Mouse (Mus musculus): ENCODE measurements around the gene Car8.

Car8 gene

DNA sequence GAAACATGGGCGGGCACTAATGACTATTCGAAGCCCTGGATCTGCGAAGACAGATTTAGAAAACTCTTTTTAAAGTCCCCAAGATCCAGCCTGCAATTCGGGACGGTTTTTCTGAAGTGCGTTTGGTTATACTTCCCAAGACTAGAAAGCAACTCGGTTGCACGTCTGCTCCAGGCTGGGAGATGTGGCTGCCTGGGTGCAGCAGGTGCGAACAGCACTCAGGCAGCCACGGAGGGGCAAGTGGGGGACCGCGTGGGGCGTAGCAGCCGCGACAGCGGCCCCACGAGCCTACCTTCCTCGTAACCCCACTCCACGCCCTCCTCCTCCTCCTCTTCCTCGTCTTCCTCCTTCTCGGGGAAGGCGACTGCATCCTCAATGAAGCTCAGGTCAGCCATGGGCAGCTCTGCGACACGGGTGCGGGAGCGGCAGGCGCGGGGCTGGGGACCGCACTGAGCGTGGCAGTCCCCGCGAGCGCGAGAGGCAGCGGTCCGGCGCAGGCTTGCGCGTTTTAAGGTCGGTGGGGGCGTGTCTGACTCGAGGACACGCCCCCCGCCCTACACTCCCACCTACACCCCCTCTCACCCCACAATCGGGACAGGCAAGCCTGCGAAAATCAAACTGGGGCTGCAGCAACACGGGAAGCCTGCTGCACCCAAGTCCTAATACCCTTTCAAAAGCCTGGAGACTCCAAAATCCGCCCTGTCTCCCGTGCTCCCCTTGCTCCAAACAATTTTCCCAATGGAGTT is at the start of gene Car8:
Gene Car8, minus strand, starts transcription at position 482 of the 746 bp plus-strand sequence.
- peak; percentile 97 for DNase-seq

DNA sequence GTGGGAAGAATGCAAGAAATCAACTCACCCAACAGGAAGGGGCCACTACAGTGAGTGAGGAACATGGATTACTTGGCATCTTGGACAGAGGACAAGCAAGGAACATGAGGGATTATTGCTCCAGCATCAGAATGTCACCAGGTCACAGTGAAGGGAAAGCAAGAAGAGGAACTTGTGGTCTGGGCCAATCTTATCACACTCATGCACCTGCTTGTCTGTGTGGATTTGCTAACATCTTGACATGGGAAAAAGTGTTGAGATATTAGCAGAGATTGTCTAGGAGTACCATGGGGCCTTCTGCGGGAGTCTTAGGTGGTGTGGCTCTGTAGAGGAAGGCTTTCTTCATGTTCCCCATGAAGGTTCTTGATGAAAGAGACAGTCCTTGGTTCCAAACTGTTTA is 46.1 kb upstream of the Car8 start:
- DNase-seq, result no peak

DNA sequence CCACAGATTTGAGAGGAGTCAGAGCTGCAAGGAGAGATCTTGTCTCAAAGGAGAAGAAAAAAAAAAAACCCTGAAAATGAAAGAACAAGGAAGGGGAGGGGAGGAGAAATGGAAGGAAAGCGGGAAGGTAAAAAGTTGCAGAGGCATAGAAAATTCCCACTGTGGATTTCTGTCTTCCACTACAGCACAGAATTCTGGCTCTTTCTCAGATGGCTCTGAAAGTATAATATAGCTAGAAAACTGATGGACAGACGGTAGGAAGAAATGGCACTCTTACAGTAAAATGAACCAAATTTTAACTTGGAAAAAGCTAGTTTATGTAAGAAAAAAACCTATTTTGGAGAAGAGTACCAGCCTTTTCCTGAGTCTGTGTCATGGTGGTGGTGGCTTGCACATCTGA is 39.3 kb upstream of the Car8 start:
- no peak for DNase-seq

DNA sequence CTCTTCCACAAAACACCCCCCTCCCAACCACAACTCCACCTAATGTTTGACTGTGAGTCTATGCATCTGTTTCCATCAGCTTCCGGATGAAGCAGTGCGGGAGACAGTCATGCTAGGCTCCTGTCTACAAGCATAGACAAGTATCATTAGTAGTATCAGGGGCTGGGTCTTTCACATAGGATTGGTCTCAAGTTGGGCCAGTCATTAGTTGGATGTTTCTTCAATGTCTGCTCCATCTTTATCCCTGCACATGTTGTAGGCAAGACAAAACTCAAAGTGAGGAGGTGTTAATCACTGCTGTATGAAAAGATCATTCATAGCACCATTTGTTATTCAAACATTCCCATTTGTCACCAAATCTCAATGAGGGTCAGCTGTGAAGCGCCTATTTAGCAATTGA is 11.0 kb upstream of the Car8 start:
- DNase-seq, result no peak

DNA sequence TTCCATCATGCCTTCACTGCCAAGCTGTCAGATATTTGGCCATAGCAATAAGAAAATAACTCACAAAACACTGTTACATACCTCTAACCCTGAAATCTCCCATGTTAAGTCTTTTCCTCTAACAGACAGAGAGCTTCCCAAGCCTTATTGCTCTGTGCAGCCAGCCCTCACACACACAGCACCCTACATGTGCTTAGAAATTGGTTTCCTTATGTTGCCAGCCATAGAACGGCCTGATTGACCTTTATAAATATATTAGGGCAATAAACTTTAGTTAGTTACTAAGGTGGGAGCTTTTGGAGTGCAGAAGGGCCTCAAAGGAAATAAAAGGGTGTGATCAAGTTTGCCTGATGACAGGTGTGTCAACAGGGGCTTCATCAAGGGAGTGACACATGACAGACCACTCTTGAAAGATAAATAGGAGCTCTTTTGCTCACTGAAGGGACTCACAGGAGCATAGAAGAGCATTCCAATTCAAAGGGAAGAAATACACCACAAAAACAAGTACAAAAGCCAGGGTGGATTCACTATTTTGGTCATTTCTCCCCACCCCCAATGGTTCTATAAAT is 6.7 kb upstream of the Car8 start:
- DNase-seq, result no peak

DNA sequence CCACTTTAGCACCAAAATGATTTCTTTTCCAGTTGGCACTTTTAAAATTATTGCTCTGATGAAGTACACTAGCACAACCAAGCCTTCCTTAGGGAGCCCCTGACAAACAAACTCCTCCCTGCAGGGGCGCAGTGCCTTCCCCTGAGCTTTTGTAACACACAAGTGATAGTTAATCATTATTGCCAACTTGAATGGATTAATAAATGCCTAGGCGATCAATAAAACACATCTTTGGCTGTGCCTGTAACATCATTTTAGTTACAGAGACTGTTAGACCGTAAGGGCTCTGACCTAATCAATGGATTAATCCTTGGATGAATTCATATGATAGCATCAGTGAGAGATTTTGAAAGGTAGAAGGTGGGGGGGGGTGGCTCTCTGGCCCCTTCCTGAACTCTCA is 6.2 kb upstream of the Car8 start:
- no peak for DNase-seq

DNA sequence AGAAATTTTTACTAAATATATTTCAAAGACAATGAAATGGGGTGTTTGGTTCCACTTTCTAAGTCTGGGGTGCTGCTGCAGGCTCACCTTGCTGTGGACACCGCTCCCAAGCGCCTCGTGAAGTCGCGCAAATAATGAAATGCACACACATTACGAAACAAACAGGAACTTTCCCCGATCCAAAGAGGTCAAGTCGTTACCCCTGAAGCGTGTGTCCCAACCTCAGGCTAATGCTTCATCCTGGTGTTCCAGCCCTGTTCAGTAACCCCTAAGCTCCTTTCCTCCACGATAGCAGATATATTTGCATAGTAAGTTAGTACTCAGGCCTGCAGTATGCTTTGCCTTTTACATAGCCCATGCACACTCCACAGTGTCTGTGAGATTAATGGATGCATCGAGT is 858 bp upstream of the Car8 start:
- DNase-seq, result peak; percentile 84

DNA sequence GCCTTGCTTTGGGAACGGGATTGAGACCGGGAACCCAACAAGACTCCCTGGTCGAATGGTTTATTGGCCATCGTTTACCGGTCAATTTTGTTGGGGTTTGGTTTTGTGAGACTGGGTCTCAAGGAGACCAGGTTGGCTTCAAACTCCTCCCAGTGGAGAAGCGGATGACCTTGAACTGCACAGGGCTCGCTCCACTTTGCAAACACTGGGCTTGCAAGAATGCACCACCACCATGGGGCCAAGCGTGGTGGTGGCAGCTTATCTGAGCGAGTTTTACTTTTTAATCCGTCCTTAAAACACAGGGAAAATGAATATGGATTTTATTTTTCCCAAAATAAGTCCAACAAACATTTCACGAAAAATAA is 447 bp upstream of the Car8 start:
- no peak for DNase-seq

DNA sequence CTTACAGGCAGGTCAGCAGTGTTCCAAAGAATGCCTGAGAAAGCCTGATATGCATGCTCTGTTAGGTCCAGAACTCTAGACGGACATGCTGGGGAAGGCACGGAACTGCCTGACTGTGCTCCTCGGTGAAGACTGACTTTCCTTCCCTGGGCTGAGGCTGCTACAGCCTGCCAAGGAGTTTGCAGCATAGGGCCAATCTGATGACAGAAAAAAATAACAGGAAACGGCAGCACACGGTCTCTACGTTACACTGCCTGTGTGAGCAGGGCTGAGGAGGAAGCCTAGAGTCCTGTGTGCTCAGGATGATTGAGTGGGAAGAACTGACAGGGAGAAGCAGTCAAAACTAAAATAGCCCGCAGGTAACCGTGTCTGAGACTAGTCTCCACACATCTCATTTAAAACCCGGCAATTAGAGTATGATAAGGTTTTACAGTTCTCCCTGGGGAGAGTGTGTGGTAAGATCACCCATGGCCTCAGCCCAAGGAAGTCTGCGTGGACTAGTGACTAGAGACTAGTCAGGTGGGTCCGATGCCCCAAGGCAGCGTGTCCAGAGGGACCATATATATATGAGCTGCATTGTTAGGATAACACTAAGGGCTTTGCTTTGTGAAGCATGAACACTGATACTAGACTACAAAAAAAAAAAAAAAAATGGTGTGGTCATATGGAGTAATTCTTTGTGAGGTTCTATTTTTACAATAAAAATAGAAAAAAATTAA is 6.3 kb downstream of the Car8 start:
- DNase-seq, result peak; percentile 97

DNA sequence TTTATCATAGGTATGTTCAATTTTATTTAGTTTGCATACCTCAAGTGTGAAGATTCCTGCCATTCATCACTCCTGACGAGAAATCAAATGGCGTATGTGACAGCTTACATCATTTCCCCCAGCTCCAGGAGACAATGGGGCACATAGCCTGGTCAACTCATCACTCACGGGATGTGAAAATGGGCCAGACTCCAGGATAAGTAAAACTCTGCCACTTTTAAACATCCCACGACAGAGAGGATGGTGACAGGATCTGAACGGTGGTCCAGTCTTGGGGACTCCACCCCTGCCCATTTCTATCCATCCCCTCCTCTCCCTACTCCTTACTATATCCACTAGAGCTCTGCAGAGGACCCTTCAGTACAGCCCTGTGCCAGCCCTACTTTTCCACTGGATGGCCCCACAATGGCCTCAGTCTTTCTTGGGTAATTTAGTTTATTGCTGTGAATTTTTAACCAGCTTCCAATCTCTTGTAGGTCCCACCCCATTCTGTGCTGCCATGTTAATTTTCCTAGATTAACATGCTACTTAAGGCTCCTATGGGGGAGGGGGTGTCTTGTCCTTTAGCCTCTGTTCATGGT is 7.5 kb downstream of the Car8 start:
- DNase-seq, result peak; percentile 92

DNA sequence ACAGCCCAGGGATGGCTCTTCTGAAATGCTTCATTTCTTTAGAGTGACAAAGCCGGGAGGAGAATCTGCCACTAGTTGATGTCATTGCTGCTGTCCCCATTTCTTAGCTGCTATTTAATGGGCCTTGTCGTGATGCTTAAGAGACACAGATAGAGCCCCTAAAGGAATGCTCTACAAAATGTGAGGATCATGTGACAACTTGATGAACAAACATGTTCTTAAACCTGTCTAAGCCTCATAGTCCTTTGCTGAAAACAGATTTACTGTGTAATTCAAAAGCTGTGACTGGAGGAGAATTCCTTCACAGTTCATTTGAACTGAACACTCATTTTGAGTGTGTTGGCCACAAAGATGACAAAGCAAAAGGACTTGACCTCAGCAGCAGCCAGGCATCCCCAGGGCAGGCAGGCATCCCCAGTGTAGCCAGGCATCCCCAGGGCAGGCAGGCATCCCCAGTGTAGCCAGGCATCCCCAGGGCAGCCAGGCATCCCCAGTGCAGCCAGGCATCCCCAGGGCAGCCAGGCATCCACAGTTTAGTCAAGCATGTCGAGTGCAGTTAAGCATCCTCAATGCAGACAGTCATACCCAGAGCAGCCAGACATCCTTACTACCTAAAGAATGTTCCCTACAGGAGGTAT is 9.1 kb downstream of the Car8 start:
- peak; percentile 55 for DNase-seq

DNA sequence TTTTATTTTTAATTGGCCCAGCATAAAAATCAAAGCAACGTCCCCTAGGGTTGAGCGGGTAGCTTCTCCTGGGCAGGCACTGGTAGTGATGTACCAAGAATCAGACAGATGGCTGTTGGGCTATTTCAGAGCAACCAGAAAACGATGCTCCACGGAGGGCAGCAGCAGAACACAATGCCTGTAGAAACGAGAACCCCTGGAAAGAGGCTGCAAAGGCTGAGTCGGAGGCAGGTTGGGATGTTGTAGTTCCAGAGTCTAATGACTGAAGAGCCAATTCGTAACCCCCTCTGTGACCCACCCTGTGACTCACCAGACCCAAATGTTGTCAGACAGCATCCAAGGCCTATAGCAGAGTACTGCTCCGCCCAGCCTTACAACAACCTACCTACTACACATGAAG is 19.9 kb downstream of the Car8 start:
- DNase-seq, result peak; percentile 90

DNA sequence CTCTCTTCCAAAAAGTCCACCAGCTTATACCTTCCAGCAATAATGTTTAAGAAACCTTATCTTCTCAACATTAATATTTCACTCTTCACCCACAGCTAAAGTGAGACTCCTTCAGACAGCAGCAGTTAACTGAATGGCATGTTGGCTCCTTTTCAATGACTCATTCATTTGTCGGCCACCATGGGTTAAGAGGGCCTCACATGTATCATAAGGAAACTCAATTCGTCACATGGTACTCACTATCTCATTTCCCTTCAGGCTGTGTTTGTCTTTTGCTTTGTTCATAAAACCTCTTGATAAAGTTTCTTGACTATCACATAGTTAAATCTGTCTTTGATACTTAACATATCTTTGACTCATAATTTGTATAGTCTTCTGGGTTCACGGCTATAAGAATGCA is 20.8 kb downstream of the Car8 start:
- DNase-seq, result no peak

DNA sequence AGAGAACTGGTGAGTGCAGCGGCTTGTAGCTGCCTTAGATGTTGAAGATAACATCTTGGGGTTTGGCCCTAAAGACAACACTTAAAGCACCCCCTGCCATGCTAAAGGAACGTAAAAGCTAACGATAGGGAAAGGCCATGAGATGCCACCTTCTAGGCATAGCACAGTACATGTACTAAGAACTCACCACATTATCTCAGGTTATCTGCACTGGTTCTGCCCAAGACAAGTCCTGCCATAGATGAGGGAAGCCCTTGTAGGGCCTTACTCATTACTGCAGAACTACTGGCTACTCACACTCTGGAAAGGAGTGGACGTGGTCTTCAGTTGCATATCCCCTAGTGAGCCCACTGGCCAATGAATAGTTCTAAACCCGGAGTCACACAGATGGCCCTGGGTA is 21.6 kb downstream of the Car8 start:
- peak; percentile 51 for DNase-seq

DNA sequence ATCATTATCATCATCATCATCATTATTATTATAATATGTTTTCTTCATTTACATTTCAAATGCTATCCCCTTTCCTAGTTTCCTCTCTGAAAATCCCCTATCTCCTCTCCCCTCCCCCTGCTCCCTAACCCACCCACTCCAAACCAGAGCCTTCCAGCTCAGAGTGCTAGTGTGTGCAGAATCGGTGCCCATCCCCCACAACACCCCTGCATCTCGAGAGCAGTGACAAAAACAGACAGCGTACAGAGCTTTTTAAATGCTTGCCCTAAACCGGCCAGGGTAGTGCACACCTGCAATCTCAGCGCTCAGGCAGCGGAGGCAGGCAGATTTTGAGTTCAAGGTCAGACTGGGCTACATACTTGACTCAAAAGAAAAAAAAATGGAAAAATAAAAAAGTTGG is 22.3 kb downstream of the Car8 start:
- peak; percentile 66 for DNase-seq

DNA sequence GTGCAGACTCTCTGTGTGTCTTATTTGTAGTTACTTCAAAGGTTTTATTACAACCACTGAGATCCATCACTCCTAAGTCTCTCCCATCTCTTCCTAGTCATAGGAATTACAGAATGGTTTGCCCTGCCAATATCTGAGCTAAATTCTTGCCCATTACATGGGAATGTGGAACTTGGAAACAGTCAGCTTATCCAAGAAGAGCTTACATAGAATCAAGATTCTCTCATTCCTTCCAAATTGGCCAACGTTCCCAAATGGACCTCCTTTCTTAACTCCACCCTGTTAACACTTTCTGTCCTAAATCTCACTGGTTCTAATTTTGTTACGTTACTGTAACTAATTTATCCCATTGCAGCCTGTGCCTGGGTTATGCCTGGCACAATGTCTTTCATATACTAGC is 25.2 kb downstream of the Car8 start:
- DNase-seq, result peak; percentile 58

DNA sequence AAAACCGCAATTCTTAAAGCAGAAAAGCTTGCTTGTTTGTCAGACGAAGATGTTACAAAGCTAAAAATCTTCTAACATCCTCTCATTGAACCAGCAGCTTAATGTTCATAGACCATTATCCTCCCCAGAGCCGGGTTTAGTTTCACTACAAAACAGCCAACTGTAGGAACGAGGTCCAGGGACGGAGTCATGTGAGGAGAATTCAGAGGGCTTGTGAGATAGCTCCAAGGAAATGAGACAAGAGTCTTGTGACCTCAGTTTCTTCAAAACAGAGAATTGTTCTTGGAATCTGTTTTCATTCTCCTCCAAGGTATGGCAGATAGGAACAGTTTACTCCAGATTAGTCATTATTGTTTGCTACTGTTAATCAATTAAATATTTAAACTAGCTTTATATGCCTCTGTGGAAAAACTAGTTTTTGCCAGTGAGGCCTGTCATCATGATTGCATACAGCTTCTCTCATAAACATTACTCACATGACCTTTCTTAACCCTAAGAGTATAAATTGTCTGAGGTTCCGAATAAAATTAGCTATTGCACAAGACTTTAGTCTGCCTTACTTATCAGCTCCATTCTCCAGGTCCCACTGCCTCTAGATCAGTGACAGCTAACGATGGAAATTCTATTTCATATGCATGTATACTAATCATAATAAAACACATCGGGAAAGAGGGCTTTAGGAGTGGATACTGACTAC is 25.8 kb downstream of the Car8 start:
- DNase-seq, result peak; percentile 82

DNA sequence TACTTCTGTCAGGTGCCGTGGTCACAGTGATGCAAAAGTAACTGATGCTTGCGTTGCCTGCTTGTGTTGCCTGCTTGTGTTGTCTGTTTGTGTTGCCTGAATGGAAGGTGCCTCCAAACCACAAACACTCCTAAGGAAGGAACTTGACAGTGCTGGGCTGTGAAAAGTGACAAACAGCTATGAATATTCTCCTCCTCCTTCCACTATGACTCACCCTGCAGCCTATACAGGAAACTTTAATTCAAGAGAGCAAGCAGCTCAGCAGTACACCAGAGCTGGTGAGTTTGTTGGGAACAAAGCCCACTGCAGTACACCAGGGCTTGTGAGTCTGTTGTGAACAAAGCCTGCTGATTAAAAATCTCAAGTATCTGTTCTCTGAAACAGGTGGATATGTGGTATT is 28.4 kb downstream of the Car8 start:
- DNase-seq, result no peak

DNA sequence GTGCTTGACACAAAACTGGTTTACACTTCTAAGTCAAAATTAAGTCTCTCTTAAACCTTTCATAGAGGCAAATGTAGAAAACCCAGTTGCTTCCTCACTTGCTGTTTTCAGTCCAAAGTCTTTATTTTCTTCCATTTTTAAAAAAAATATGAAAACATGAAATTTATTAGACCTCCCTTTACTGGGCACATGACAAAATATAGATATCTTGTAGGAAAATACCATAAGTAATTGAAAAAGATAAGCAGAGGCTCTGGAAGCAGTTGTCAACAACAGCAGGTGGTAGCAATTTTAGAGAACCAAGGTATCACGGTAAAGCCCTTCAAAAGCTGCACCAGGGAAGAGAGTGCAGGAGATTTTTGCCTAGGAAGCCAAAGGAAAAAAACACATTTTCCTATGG is 30.9 kb downstream of the Car8 start:
- DNase-seq, result no peak

DNA sequence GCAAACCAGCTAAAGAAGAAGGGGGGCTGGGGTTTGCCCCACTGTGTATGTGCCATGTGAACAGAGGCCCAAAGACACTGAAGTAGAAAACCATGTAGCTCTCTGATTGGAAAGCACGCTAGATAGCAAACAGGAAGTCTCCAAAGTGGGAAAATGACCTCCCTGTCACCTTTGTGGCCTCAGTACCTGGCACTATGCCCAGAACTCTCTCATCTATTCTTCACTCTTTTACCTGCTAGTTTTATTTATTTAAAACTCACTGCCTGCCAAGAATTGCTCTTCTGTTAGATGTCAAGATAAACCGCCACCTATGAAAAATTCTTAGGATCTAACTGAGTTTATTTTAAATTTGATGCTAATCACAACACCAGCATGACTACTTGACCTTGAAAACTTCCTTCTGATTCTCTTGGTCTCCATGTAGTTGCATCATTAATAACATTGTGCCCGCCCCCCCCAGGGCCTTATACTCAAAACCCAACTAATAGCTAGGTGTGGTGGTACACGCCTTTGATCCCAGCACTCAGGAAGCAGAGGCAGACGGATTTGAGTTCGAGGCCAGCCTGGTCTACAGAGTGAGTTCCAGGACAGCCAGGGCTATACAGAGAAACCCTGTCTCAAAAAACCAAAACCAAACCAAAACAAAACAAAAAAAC is 31.8 kb downstream of the Car8 start:
- peak; percentile 93 for DNase-seq

DNA sequence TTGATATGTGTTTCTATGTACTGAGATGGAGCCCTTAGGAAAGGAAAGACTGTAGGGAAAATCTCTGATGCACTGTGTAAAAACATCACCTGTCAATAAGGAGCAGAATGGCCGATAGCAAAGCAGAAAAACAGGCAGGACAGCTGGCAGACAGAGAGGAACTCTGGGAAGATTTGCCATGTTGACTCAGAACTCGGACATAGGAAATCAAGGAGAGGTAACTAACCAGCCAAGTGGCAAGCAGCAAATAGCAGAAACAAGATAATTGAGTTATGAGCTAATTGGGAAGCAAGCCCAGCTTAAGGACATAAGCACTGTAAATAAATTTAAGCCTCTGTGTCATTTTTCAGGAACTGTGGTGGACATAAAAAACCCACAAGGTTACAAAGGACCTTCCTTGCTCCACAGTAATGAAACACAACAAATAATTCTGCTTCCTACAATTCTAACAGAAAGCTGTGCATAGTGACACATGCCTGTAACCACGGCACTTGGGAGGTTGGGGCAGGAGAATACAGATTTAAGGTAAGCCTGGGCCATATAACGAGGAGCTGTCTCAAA is 33.7 kb downstream of the Car8 start:
- DNase-seq, result no peak

DNA sequence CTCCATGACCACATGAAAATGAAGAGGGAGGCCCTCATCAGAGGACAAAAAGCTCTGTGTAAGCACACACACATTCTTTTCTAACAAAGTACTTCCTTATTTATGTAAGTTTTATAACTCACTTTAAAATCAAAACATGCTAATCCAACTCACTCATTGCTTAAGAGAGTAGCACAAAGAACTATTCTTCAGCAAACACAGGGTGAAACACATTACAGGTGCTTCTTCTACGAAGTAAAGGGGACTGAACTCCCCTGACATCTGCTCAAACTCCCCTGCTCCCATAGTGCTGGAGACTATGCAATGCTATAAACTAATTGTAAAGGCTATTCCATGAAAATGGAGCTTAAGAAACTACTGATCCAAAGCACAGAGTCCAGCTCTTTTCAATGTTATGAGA is 35.5 kb downstream of the Car8 start:
- no peak for DNase-seq

Measured in heart, adult 11 months (tissue).